Mouse (Mus musculus) gastrocnemius, postnatal 36 days (tissue): Measurements from ENCODE around the gene Timd2. TPM values are rescaled to one million over a fixed set of nuclear protein-coding genes. Genes with fewer than 3 reads are reported as not detected.
"Not testable (repeated sequence)": the region's sequence is repeated elsewhere in the genome, so short reads cannot be mapped to it uniquely, and the experiment has no call there.

Experiments used
- DNase-seq, 2 experiments: peaks; one replicate each; pipeline ENCODE4 v3.0.0; 2022
- intact Hi-C: fragments of 180-260 bp; cut with DNase I; formaldehyde crosslinking; loops from one replicate; pipeline ENCODE4 v1.15.1; 2025
- total RNA-seq, 2 experiments: library from RNA; stranded (reverse); gene quantifications; 2 replicates each; pipeline ENCODE4 v1.2.3; 2021

Gene Timd2
- total RNA-seq, 2 experiments from 2014 or later: not detected

- intact Hi-C loops: no loop called here
- no peak for DNase-seq
These were observed 41.0 kb downstream of the Timd2 start for GRCm38 (mm10) chr11:46665599-46666522.

GRCm38 (mm10) chr11:46663215-46663614 lies 43.6 kb downstream of the Timd2 start:
- intact Hi-C loops: no loop called here

GRCm38 (mm10) chr11:46652476-46652875 lies 54.4 kb downstream of the Timd2 start:
- intact Hi-C loops: no loop called here
- DNase-seq: no peak

More at GRCm38 (mm10) chr11:46663215-46663614, 43.6 kb downstream of the Timd2 start:
- DNase-seq: no peak

- DNase-seq: not testable (repeated sequence)
- intact Hi-C loops: loop anchor here (2.0 kb wide), 1 partner anchor 21 kb away; the partner anchor contains the start of gene Dppa1
These were observed 57.2 kb downstream of the Timd2 start for GRCm38 (mm10) chr11:46649655-46650054.

GRCm38 (mm10) chr11:46644824-46645223 lies 62.0 kb downstream of the Timd2 start:
- intact Hi-C loops: no loop called here
- DNase-seq: no peak

GRCm38 (mm10) chr11:46636568-46636967 lies 70.3 kb downstream of the Timd2 start:
- DNase-seq: no peak
- intact Hi-C loops: no loop called here

GRCm38 (mm10) chr11:46635516-46635915 lies 71.3 kb downstream of the Timd2 start:
- intact Hi-C loops: not testable (repeated sequence)

GRCm38 (mm10) chr11:46631635-46632034 lies 75.2 kb downstream of the Timd2 start:
- DNase-seq: no peak
- intact Hi-C loops: no loop called here

More at GRCm38 (mm10) chr11:46635516-46635915, 71.3 kb downstream of the Timd2 start:
- not testable (repeated sequence) for DNase-seq

GRCm38 (mm10) chr11:46629211-46629795 lies 77.6 kb downstream of the Timd2 start, which contains the start of gene Dppa1:
Gene Dppa1 (minus strand): TSS chr11:46629261.
- no peak for DNase-seq
- intact Hi-C loops: loop anchor here (2.0 kb wide), 1 partner anchor 19 kb away; no protein-coding TSS in a partner anchor

- intact Hi-C loops: no loop called here
- DNase-seq: no peak
These were observed 86.3 kb downstream of the Timd2 start for GRCm38 (mm10) chr11:46620414-46621168.

GRCm38 (mm10) chr11:46619929-46620328 lies 86.9 kb downstream of the Timd2 start:
- intact Hi-C loops: no loop called here
- no peak for DNase-seq

Other genes starting within 250 kb of the Timd2 start
- gene Gm12169, start 182.8 kb downstream of the Timd2 start, total RNA-seq: not detected
- gene BC053393, start 135.5 kb downstream of the Timd2 start, total RNA-seq: not detected
- not detected for gene Dppa1, start 77.8 kb downstream of the Timd2 start, total RNA-seq
- not detected for gene Havcr1, start 28.0 kb upstream of the Timd2 start, total RNA-seq
- under 1 TPM; 0.18 to 0.42 TPM for gene Timd4, start 103.7 kb upstream of the Timd2 start, total RNA-seq